Mouse (Mus musculus): ENCODE results near the gene Cdkn1b.

Gene Cdkn1b

DNA sequence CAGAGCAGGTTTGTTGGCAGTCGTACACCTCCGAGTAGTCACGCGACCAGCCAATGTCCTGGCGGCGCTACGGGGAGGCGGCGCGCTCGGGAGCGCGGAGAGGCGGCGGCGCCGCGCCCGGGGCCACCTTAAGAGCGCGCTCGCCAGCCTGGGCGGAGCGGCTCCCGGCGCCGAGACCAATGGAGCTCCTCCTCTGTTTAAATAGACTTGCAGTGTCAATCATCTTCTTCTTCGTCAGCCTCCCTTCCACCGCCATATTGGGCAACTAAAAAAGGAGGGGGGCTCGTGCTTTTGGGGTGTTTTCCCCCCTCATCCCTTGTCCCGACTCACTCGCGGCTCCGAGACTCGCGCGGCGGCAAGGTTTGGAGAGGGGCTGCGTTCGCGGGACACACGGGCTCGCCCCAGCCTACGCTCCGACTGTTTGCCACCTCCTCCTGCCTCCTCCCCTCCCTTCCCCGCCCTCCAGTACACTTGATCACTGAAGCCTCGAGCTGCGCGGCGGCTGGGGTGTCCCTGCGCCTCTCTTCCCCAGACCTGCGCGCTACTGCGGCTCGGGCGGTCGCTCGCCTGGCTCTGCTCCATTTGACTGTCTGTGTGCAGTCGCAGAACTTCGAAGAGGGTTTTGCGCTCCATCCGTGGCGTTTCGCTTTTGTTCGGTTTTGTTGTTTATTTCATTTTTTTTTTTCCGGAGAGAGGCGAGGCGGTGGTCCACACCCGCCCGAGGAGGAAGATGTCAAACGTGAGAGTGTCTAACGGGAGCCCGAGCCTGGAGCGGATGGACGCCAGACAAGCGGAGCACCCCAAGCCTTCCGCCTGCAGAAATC lies at the start of gene Cdkn1b:
TSS of gene Cdkn1b (plus strand) at position 212 of the 824 bp plus-strand sequence.
- peaks cover 34% of the 10 kb centered on the region for H3K27me3 ChIP-seq (ENCODE audit: insufficient read depth, low read length)
- TF ChIP-seq POU5F1 (IDR thresholded peaks at IDR 0.05; ENCODE audit: borderline replicate concordance, low read length) = no peak
- no peak for TF ChIP-seq NANOG (IDR thresholded peaks at IDR 0.05; ENCODE audit: borderline replicate concordance, low read length)
- no peak for TF ChIP-seq CTCF (conservative IDR thresholded peaks at IDR 0.05; ENCODE audit: low read length)
- no peaks in the 10 kb centered on the region for H3K9me3 ChIP-seq (ENCODE audit: low read length)
- H3K4me1 ChIP-seq (replicated peaks; ENCODE audit: low read depth, low read length) = peaks cover 60% of the 10 kb centered on the region
- peak within 1 kb of the TSS; percentile 89 for H3K4me3 ChIP-seq (replicated peaks; ENCODE audit: low read length)
- H3K36me3 ChIP-seq (ENCODE audit: insufficient read depth, low read length) = peaks cover 25% of the 10 kb centered on the region

DNA sequence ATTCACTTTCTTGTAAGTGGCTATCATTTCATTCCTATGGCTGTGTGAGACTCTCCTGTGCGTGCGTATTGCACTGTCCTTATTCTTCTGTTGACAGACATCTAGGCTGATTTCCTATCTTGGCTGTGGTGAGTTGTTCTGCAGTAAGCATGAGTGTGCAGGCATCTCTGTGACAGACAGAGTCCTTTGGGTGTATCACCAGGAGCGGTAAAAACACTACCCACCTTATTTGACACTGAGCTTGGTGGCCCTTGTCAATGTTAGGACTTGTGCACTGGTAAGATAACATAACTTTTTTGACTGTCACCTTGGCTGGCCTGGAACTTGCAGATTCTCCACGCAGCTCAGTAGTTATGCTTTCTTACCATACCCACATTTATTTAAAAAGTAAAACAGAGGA lies 49.3 kb upstream of the Cdkn1b start:
- Histone ChIP-seq H3K27me3 (ENCODE audit: insufficient read depth, low read length) (no peaks in the 10 kb centered on the region), H3K36me3 (ENCODE audit: insufficient read depth, low read length) (peaks cover 46% of the 10 kb centered on the region), H3K4me3 (replicated peaks; ENCODE audit: low read length) (no peak overlapping the region), H3K4me1 (replicated peaks; ENCODE audit: low read depth, low read length) (peaks cover 18% of the 10 kb centered on the region), H3K9me3 (ENCODE audit: low read length) (no peaks in the 10 kb centered on the region)
- TF ChIP-seq POU5F1 (IDR thresholded peaks at IDR 0.05; ENCODE audit: borderline replicate concordance, low read length) (no peak), CTCF (conservative IDR thresholded peaks at IDR 0.05; ENCODE audit: low read length) (no peak), NANOG (IDR thresholded peaks at IDR 0.05; ENCODE audit: borderline replicate concordance, low read length) (no peak)

DNA sequence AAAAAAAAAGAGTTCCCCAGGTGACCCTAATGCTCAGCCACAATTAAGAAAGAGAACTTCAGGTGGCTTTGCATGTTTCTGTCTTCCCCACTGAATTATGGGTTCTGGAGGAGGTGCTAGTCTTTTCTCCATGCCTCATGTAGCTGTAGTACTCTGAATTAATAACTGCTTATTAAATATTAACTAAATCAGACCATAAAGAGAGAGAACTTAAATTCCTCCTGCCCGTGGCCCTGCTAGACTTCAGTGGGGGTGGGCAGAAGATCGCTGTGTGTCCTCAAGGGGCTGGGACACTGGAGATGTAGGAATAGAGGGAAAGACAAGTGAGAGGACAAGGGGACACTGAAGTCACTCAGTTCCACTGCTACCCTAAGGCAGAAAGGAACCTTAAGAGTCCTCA lies 48.0 kb upstream of the Cdkn1b start:
- TF ChIP-seq NANOG (IDR thresholded peaks at IDR 0.05; ENCODE audit: borderline replicate concordance, low read length) (no peak), CTCF (conservative IDR thresholded peaks at IDR 0.05; ENCODE audit: low read length) (no peak), POU5F1 (IDR thresholded peaks at IDR 0.05; ENCODE audit: borderline replicate concordance, low read length) (no peak)
- no peaks in the 10 kb centered on the region for H3K9me3 ChIP-seq (ENCODE audit: low read length)
- H3K4me1 ChIP-seq (replicated peaks; ENCODE audit: low read depth, low read length) = peaks cover 18% of the 10 kb centered on the region
- H3K36me3 ChIP-seq (ENCODE audit: insufficient read depth, low read length) = peaks cover 52% of the 10 kb centered on the region
- no peaks in the 10 kb centered on the region for H3K27me3 ChIP-seq (ENCODE audit: insufficient read depth, low read length)
- no peak overlapping the region for H3K4me3 ChIP-seq (replicated peaks; ENCODE audit: low read length)

DNA sequence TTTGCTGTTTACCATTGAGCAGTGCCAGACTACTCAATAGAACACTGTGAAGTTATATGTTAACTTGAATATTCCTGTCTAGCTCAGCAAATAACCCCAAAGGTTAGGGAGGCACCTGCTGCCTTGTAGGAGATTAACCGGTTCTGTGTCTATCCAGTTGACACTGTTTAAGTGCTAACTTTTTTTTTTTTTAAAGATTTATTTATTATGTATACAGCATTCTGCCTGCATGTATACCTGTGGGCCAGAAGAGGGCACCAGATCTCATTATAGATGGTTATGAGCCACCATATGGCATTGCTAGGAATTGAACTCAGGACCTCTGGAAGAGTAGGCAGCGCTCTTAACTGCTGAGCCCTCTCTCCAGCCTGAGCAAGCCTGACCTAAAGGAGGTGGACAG lies 47.2 kb upstream of the Cdkn1b start:
- TF ChIP-seq CTCF (conservative IDR thresholded peaks at IDR 0.05; ENCODE audit: low read length) (peak; percentile 40), NANOG (IDR thresholded peaks at IDR 0.05; ENCODE audit: borderline replicate concordance, low read length) (no peak), POU5F1 (IDR thresholded peaks at IDR 0.05; ENCODE audit: borderline replicate concordance, low read length) (no peak)
- Histone ChIP-seq H3K27me3 (ENCODE audit: insufficient read depth, low read length) (no peaks in the 10 kb centered on the region), H3K36me3 (ENCODE audit: insufficient read depth, low read length) (peaks cover 46% of the 10 kb centered on the region), H3K4me3 (replicated peaks; ENCODE audit: low read length) (no peak overlapping the region), H3K9me3 (ENCODE audit: low read length) (no peaks in the 10 kb centered on the region), H3K4me1 (replicated peaks; ENCODE audit: low read depth, low read length) (peaks cover 18% of the 10 kb centered on the region)

DNA sequence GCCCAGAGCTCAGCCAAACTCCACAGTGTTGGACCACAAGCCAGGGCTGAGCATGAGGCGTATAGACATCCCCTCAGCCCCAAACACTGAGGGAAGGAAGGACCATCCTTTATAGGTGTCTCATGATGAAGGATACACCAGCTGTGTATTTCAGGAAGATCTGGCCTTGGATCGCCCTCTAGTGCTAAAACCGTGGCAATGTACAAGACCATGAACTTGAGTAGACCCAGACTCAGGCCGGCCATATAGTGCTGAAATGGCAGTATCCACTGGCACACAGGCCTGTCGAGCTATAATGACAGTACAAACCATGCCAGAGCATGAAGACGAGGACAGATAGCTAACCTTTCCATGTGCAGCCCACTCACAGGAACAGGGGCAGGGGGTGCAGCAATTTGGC lies 43.4 kb upstream of the Cdkn1b start:
- Histone ChIP-seq H3K9me3 (ENCODE audit: low read length) (no peaks in the 10 kb centered on the region), H3K4me1 (replicated peaks; ENCODE audit: low read depth, low read length) (0 out of 2 replicates have a peak, but pooled peaks cover 6% of the 10 kb centered on the region), H3K27me3 (ENCODE audit: insufficient read depth, low read length) (no peaks in the 10 kb centered on the region), H3K36me3 (ENCODE audit: insufficient read depth, low read length) (peaks cover 21% of the 10 kb centered on the region), H3K4me3 (replicated peaks; ENCODE audit: low read length) (no peak overlapping the region)
- peak; percentile 40 for TF ChIP-seq CTCF (conservative IDR thresholded peaks at IDR 0.05; ENCODE audit: low read length)
- no peak for TF ChIP-seq POU5F1 (IDR thresholded peaks at IDR 0.05; ENCODE audit: borderline replicate concordance, low read length)

DNA sequence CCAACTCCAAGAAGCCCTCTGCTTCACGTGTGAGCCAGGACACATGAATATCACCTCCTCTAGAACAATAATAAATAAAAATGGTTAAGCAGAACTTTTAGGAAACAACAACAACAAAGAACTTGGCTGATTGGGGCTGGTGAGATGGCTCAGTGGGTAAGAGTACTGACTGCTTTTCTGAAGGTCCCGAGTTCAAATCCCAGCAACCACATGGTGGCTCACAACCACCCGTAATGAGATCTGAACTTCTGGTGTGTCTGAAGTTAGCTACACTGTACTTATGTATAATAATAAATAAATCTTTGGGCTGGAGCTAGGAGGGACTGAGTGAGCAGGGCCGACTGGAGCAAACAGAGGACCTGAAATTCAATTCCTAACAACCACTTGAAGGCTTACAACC lies 42.9 kb upstream of the Cdkn1b start:
- Histone ChIP-seq H3K4me3 (replicated peaks; ENCODE audit: low read length) (no peak overlapping the region), H3K4me1 (replicated peaks; ENCODE audit: low read depth, low read length) (0 out of 2 replicates have a peak, but pooled peaks cover 6% of the 10 kb centered on the region), H3K9me3 (ENCODE audit: low read length) (no peaks in the 10 kb centered on the region), H3K27me3 (ENCODE audit: insufficient read depth, low read length) (no peaks in the 10 kb centered on the region), H3K36me3 (ENCODE audit: insufficient read depth, low read length) (peaks cover 23% of the 10 kb centered on the region)
- no peak for TF ChIP-seq CTCF (conservative IDR thresholded peaks at IDR 0.05; ENCODE audit: low read length)
- no peak for TF ChIP-seq POU5F1 (IDR thresholded peaks at IDR 0.05; ENCODE audit: borderline replicate concordance, low read length)

DNA sequence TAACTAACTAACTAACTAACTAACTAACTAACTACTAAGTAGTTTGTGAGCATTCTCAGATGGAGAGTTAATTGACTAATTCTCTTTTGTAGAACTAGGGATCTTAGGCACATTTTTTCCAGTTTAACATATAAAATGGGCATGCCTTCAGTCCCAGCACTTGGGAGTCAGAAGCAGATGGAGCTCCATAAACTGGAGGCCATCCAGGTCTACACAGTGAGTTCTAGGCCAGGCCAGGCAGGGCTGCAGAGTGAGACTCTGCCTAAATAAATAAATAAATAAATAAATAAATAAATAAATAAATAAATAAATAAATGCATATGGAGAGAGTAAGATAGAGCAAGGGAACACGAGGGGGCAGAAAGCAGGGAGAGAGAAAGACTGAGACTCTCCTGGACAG lies 42.3 kb upstream of the Cdkn1b start:
- 0 out of 2 replicates have a peak, but pooled peaks cover 6% of the 10 kb centered on the region for H3K4me1 ChIP-seq (replicated peaks; ENCODE audit: low read depth, low read length)
- no peak for TF ChIP-seq CTCF (conservative IDR thresholded peaks at IDR 0.05; ENCODE audit: low read length)
- TF ChIP-seq NANOG (IDR thresholded peaks at IDR 0.05; ENCODE audit: borderline replicate concordance, low read length) = no peak
- no peak for TF ChIP-seq POU5F1 (IDR thresholded peaks at IDR 0.05; ENCODE audit: borderline replicate concordance, low read length)
- H3K27me3 ChIP-seq (ENCODE audit: insufficient read depth, low read length) = no peaks in the 10 kb centered on the region
- H3K36me3 ChIP-seq (ENCODE audit: insufficient read depth, low read length) = peaks cover 29% of the 10 kb centered on the region
- no peak overlapping the region for H3K4me3 ChIP-seq (replicated peaks; ENCODE audit: low read length)
- H3K9me3 ChIP-seq (ENCODE audit: low read length) = no peaks in the 10 kb centered on the region

DNA sequence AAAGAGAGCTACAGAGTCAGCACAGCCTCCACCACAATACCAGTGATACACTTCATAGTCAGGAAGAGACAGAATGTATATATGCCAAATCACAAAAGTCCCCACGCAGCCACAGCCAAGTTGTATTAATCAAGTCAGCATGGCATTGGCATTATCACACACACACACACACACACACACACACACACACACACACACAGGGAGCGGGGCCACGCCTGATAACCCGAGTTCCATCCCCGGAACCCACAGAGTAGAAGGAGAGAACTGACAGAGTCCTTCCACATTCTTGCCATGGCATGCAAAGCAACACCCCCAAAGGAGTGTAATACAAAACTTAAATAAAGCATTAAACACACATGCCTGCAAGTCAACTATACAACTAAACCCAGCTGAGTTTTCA lies 40.6 kb upstream of the Cdkn1b start:
- Histone ChIP-seq H3K27me3 (ENCODE audit: insufficient read depth, low read length) (no peaks in the 10 kb centered on the region), H3K36me3 (ENCODE audit: insufficient read depth, low read length) (peaks cover 45% of the 10 kb centered on the region), H3K4me1 (replicated peaks; ENCODE audit: low read depth, low read length) (0 out of 2 replicates have a peak, but pooled peaks cover 3% of the 10 kb centered on the region), H3K4me3 (replicated peaks; ENCODE audit: low read length) (no peak overlapping the region), H3K9me3 (ENCODE audit: low read length) (no peaks in the 10 kb centered on the region)
- TF ChIP-seq CTCF (conservative IDR thresholded peaks at IDR 0.05; ENCODE audit: low read length) (no peak), NANOG (IDR thresholded peaks at IDR 0.05; ENCODE audit: borderline replicate concordance, low read length) (no peak), POU5F1 (IDR thresholded peaks at IDR 0.05; ENCODE audit: borderline replicate concordance, low read length) (no peak)

All from E14TG2a.4 (cell line).